Mouse (Mus musculus): Measurements from ENCODE around the gene Olfr695. TPM values are rescaled to one million over a fixed set of nuclear protein-coding genes. Genes with fewer than 3 reads are reported as not detected.
"Not testable (repeated sequence)": the region's sequence is repeated elsewhere in the genome, so short reads cannot be mapped to it uniquely, and the experiment has no call there.

Olfr695 gene
- polyA plus RNA-seq, 1 experiment = not detected

GRCm38 (mm10) chr7:106737028-106737427 is 20.8 kb upstream of the Olfr695 start:
- Histone ChIP-seq H3K27me3 (ENCODE audit: control insufficient read depth, insufficient read depth, insufficient read length) (no peaks in the 10 kb centered on the region), H3K4me3 (ENCODE audit: insufficient read depth, poor library complexity, severe bottlenecking) (no peak overlapping the region), H3K79me3 (ENCODE audit: low read depth) (no peaks in the 10 kb centered on the region), H3K36me3 (ENCODE audit: control insufficient read depth, insufficient read depth) (no peaks in the 10 kb centered on the region), H3ac (ENCODE audit: control insufficient read depth, insufficient read length, low read depth) (no peak overlapping the region), H3K79me2 (ENCODE audit: control insufficient read depth, insufficient read depth) (no peaks in the 10 kb centered on the region)
- TF ChIP-seq CEBPB (IDR thresholded peaks at IDR 0.05; ENCODE audit: low read depth) (no peak), MYOG (IDR thresholded peaks at IDR 0.05; ENCODE audit: control insufficient read depth, extremely low read depth, insufficient read length) (no peak), MAX (IDR thresholded peaks at IDR 0.05) (no peak), FOSL1 (IDR thresholded peaks at IDR 0.05; ENCODE audit: insufficient read depth, low read length, poor library complexity, severe bottlenecking) (no peak), USF1 (IDR thresholded peaks at IDR 0.05; ENCODE audit: low read depth) (no peak), MYOD1 (IDR thresholded peaks at IDR 0.05; ENCODE audit: control insufficient read depth, insufficient read length, low read depth) (no peak)

GRCm38 (mm10) chr7:106733717-106734116 is 17.5 kb upstream of the Olfr695 start:
- no peaks in the 10 kb centered on the region for H3K79me3 ChIP-seq (ENCODE audit: low read depth)
- H3K4me3 ChIP-seq (ENCODE audit: insufficient read depth, poor library complexity, severe bottlenecking) = no peak overlapping the region
- H3ac ChIP-seq (ENCODE audit: control insufficient read depth, insufficient read length, low read depth) = no peak overlapping the region
- no peaks in the 10 kb centered on the region for H3K36me3 ChIP-seq (ENCODE audit: control insufficient read depth, insufficient read depth)
- H3K27me3 ChIP-seq (ENCODE audit: control insufficient read depth, insufficient read depth, insufficient read length) = no peaks in the 10 kb centered on the region
- TF ChIP-seq MYOD1 (IDR thresholded peaks at IDR 0.05; ENCODE audit: control insufficient read depth, insufficient read length, low read depth) (no peak), FOSL1 (IDR thresholded peaks at IDR 0.05; ENCODE audit: insufficient read depth, low read length, poor library complexity, severe bottlenecking) (no peak), CTCF (IDR thresholded peaks at IDR 0.05; ENCODE audit: control insufficient read depth, insufficient read depth, insufficient read length) (no peak)
- H3K79me2 ChIP-seq (ENCODE audit: control insufficient read depth, insufficient read depth) = no peaks in the 10 kb centered on the region

- H3K27me3 ChIP-seq (ENCODE audit: control insufficient read depth, insufficient read depth, insufficient read length); H3K79me2 ChIP-seq (ENCODE audit: control insufficient read depth, insufficient read depth); H3K79me3 ChIP-seq (ENCODE audit: low read depth); H3K36me3 ChIP-seq (ENCODE audit: control insufficient read depth, insufficient read depth); H3K4me3 ChIP-seq (ENCODE audit: insufficient read depth, poor library complexity, severe bottlenecking); H3ac ChIP-seq (ENCODE audit: control insufficient read depth, insufficient read length, low read depth): not testable (repeated sequence)
Measured at GRCm38 (mm10) chr7:106725654-106726053, 9.5 kb upstream of the Olfr695 start.

- H3K4me3 ChIP-seq (ENCODE audit: insufficient read depth, poor library complexity, severe bottlenecking) = no peak overlapping the region
Measured at GRCm38 (mm10) chr7:106711463-106711862, 4.7 kb downstream of the Olfr695 start.

GRCm38 (mm10) chr7:106707705-106708104 is 8.5 kb downstream of the Olfr695 start:
- H3K4me3 ChIP-seq (ENCODE audit: insufficient read depth, poor library complexity, severe bottlenecking); H3K79me2 ChIP-seq (ENCODE audit: control insufficient read depth, insufficient read depth); H3K27me3 ChIP-seq (ENCODE audit: control insufficient read depth, insufficient read depth, insufficient read length); H3K79me3 ChIP-seq (ENCODE audit: low read depth); H3K36me3 ChIP-seq (ENCODE audit: control insufficient read depth, insufficient read depth); H3ac ChIP-seq (ENCODE audit: control insufficient read depth, insufficient read length, low read depth): not testable (repeated sequence)

More at GRCm38 (mm10) chr7:106711463-106711862, 4.7 kb downstream of the Olfr695 start:
- Histone ChIP-seq H3K79me3 (ENCODE audit: low read depth) (no peaks in the 10 kb centered on the region), H3K36me3 (ENCODE audit: control insufficient read depth, insufficient read depth) (no peaks in the 10 kb centered on the region), H3K27me3 (ENCODE audit: control insufficient read depth, insufficient read depth, insufficient read length) (no peaks in the 10 kb centered on the region), H3ac (ENCODE audit: control insufficient read depth, insufficient read length, low read depth) (no peak overlapping the region), H3K79me2 (ENCODE audit: control insufficient read depth, insufficient read depth) (no peaks in the 10 kb centered on the region)
- TF ChIP-seq CEBPB (IDR thresholded peaks at IDR 0.05; ENCODE audit: low read depth) (no peak), USF1 (IDR thresholded peaks at IDR 0.05; ENCODE audit: low read depth) (no peak), MAX (IDR thresholded peaks at IDR 0.05) (no peak), MYOD1 (IDR thresholded peaks at IDR 0.05; ENCODE audit: control insufficient read depth, insufficient read length, low read depth) (no peak), FOSL1 (IDR thresholded peaks at IDR 0.05; ENCODE audit: insufficient read depth, low read length, poor library complexity, severe bottlenecking) (no peak), CTCF (IDR thresholded peaks at IDR 0.05; ENCODE audit: control insufficient read depth, insufficient read depth, insufficient read length) (no peak), MYOG (IDR thresholded peaks at IDR 0.05; ENCODE audit: control insufficient read depth, extremely low read depth, insufficient read length) (no peak)

GRCm38 (mm10) chr7:106696891-106697290 is 19.3 kb downstream of the Olfr695 start:
- no peak overlapping the region for H3K4me3 ChIP-seq (ENCODE audit: insufficient read depth, poor library complexity, severe bottlenecking)

More at GRCm38 (mm10) chr7:106696891-106697290, 19.3 kb downstream of the Olfr695 start:
- Histone ChIP-seq H3K36me3 (ENCODE audit: control insufficient read depth, insufficient read depth) (no peaks in the 10 kb centered on the region), H3K27me3 (ENCODE audit: control insufficient read depth, insufficient read depth, insufficient read length) (no peaks in the 10 kb centered on the region), H3K79me2 (ENCODE audit: control insufficient read depth, insufficient read depth) (no peaks in the 10 kb centered on the region), H3ac (ENCODE audit: control insufficient read depth, insufficient read length, low read depth) (no peak overlapping the region), H3K79me3 (ENCODE audit: low read depth) (no peaks in the 10 kb centered on the region)
- TF ChIP-seq MYOD1 (IDR thresholded peaks at IDR 0.05; ENCODE audit: control insufficient read depth, insufficient read length, low read depth) (no peak), MYOG (IDR thresholded peaks at IDR 0.05; ENCODE audit: control insufficient read depth, extremely low read depth, insufficient read length) (no peak), MAX (IDR thresholded peaks at IDR 0.05) (no peak), CTCF (IDR thresholded peaks at IDR 0.05; ENCODE audit: control insufficient read depth, insufficient read depth, insufficient read length) (no peak), USF1 (IDR thresholded peaks at IDR 0.05; ENCODE audit: low read depth) (no peak), CEBPB (IDR thresholded peaks at IDR 0.05; ENCODE audit: low read depth) (no peak), FOSL1 (IDR thresholded peaks at IDR 0.05; ENCODE audit: insufficient read depth, low read length, poor library complexity, severe bottlenecking) (no peak)

Data from C2C12 (cell line).